Mouse (Mus musculus) cortical plate, adult 2 months (tissue): ENCODE measurements around the gene Stk39.

Experiments
- CTCF ChIP-seq: fragments of 200-500 bp; IDR thresholded peaks from 2 replicates; pipeline ENCODE4 v1.5.1; 2011; ENCODE audit warnings: mild to moderate bottlenecking, control low read depth, low read length; ENCODE audit not compliant: insufficient read depth; ENCODE audit errors: extremely low read depth
- POLR2A ChIP-seq: fragments of 200-500 bp; IDR thresholded peaks from 2 replicates; pipeline ENCODE4 v1.6.1; 2011; ENCODE audit warnings: mild to moderate bottlenecking, low read length, control low read depth; ENCODE audit not compliant: insufficient read depth; ENCODE audit errors: extremely low read depth

GRCm38 (mm10) chr2:68281575-68281974, 190.5 kb downstream of the Stk39 start:
- TF ChIP-seq CTCF (no peak), POLR2A (no peak)
